Mouse (Mus musculus): ENCODE measurements at regions not wholly inside any gene's neighbourhood (a gene's known extent, or its start where the extent isn't known, plus 50 kb on each side); places are given as distances from the start of the nearest gene placed in this dataset.

GRCm38 (mm10) chrX:11722730-11723129, 395.1 kb downstream of the H2al1j start:
- TF ChIP-seq GATA1 (IDR thresholded peaks at IDR 0.05; ENCODE audit: borderline replicate concordance, low read length) (no peak), FLI1 (IDR thresholded peaks at IDR 0.05; ENCODE audit: low read length) (no peak)
